Mouse (Mus musculus) testis, adult 2 months (tissue): ENCODE data around the gene Cdk5r1. TPM values are rescaled to one million over a fixed set of nuclear protein-coding genes. Genes with fewer than 3 reads are reported as not detected.
A peak's percentile ranks its signal among the peaks of the same experiment; 100 is the strongest.
"Not testable (repeated sequence)": the region's sequence is repeated elsewhere in the genome, so short reads cannot be mapped to it uniquely, and the experiment has no call there.

Experiments used
- H3K27ac ChIP-seq: fragments of 200-500 bp; 2 replicates; pipeline ENCODE4 v1.5.1; 2012; ENCODE audit warnings: low read depth, low read length; ENCODE audit not compliant: control insufficient read depth, insufficient read depth
- H3K27me3 ChIP-seq: fragments of 200-500 bp; 2 replicates; pipeline ENCODE4 v1.6.1; 2012; ENCODE audit warnings: mild to moderate bottlenecking, low read length, moderate library complexity; ENCODE audit not compliant: control insufficient read depth, insufficient read depth
- H3K36me3 ChIP-seq: fragments of 200-500 bp; 2 replicates; pipeline ENCODE4 v1.6.1; 2012; ENCODE audit warnings: mild to moderate bottlenecking, low read length; ENCODE audit not compliant: control insufficient read depth, insufficient read depth
- H3K4me1 ChIP-seq: fragments of 200-500 bp; 2 replicates; pipeline ENCODE4 v1.6.1; 2012; ENCODE audit warnings: low read length; ENCODE audit not compliant: control insufficient read depth, insufficient read depth
- H3K4me3 ChIP-seq: fragments of 200-500 bp; 2 replicates; pipeline ENCODE4 v1.5.1; 2012; ENCODE audit warnings: low read depth, mild to moderate bottlenecking, low read length, moderate library complexity, mixed read lengths; ENCODE audit not compliant: control insufficient read depth
- CTCF ChIP-seq: fragments of 200-500 bp; IDR thresholded peaks from 2 replicates; pipeline ENCODE4 v1.5.1; 2012; ENCODE audit warnings: low read depth, mild to moderate bottlenecking, inconsistent platforms, low read length, moderate library complexity; ENCODE audit not compliant: control insufficient read depth, insufficient read depth, insufficient replicate concordance
- POLR2A ChIP-seq: fragments of 200-500 bp; IDR thresholded peaks from 2 replicates; pipeline ENCODE4 v1.6.1; 2012; ENCODE audit warnings: low read depth, mild to moderate bottlenecking, inconsistent platforms, low read length, moderate library complexity; ENCODE audit not compliant: control insufficient read depth
- polyA plus RNA-seq: library from polyadenylated mRNA; depleted of rRNA; stranded (reverse); fragments of >200 nt; gene quantifications from 2 replicates; pipeline ENCODE4 v1.2.3, GENCODE M21; 2012

Cdk5r1 gene
- polyA plus RNA-seq, 1 experiment = 1.1 TPM

- no peaks in the 10 kb centered on the region for H3K4me1 ChIP-seq
Observed at GRCm38 (mm10) chr11:80449859-80450258, 27.0 kb upstream of the Cdk5r1 start.

GRCm38 (mm10) chr11:80452242-80452641 lies 24.6 kb upstream of the Cdk5r1 start:
- Histone ChIP-seq H3K4me3 (no peak overlapping the region), H3K4me1 (no peaks in the 10 kb centered on the region), H3K27ac (no peak overlapping the region), H3K27me3 (no peaks in the 10 kb centered on the region), H3K36me3 (no peaks in the 10 kb centered on the region)
- TF ChIP-seq POLR2A = no peak
- TF ChIP-seq CTCF = no peak

More at GRCm38 (mm10) chr11:80449859-80450258, 27.0 kb upstream of the Cdk5r1 start:
- no peak overlapping the region for H3K4me3 ChIP-seq
- no peaks in the 10 kb centered on the region for H3K27me3 ChIP-seq
- H3K36me3 ChIP-seq = no peaks in the 10 kb centered on the region
- H3K27ac ChIP-seq = no peak overlapping the region
- TF ChIP-seq POLR2A (no peak), CTCF (no peak)

GRCm38 (mm10) chr11:80453198-80453597 lies 23.6 kb upstream of the Cdk5r1 start:
- H3K36me3 ChIP-seq = no peaks in the 10 kb centered on the region
- H3K4me3 ChIP-seq = no peak overlapping the region
- H3K27ac ChIP-seq = no peak overlapping the region

GRCm38 (mm10) chr11:80463605-80464130 lies 13.2 kb upstream of the Cdk5r1 start:
- not testable (repeated sequence) for H3K27ac ChIP-seq, H3K27me3 ChIP-seq, H3K4me3 ChIP-seq, H3K36me3 ChIP-seq, H3K4me1 ChIP-seq

More at GRCm38 (mm10) chr11:80453198-80453597, 23.6 kb upstream of the Cdk5r1 start:
- no peaks in the 10 kb centered on the region for H3K27me3 ChIP-seq
- TF ChIP-seq POLR2A = no peak
- H3K4me1 ChIP-seq = no peaks in the 10 kb centered on the region

GRCm38 (mm10) chr11:80471836-80472605 lies 4.8 kb upstream of the Cdk5r1 start:
- Histone ChIP-seq H3K36me3 (peaks cover 5% of the 10 kb centered on the region), H3K4me3 (no peak overlapping the region)
- TF ChIP-seq CTCF (no peak), POLR2A (no peak)

GRCm38 (mm10) chr11:80474175-80474691 lies 2.6 kb upstream of the Cdk5r1 start:
- H3K4me1 ChIP-seq = peaks cover 13% of the 10 kb centered on the region
- no peaks in the 10 kb centered on the region for H3K27me3 ChIP-seq
- peaks cover 3% of the 10 kb centered on the region for H3K36me3 ChIP-seq
- no peak overlapping the region for H3K27ac ChIP-seq
- no peak for TF ChIP-seq POLR2A
- no peak for TF ChIP-seq CTCF
- no peak overlapping the region for H3K4me3 ChIP-seq

More at GRCm38 (mm10) chr11:80471836-80472605, 4.8 kb upstream of the Cdk5r1 start:
- H3K27ac ChIP-seq = no peak overlapping the region
- no peaks in the 10 kb centered on the region for H3K27me3 ChIP-seq
- H3K4me1 ChIP-seq = peaks cover 2% of the 10 kb centered on the region

- H3K36me3 ChIP-seq = peaks cover 2% of the 10 kb centered on the region; the same call in 1 of the 2 replicates
- peak overlapping the region; percentile 61 for H3K4me3 ChIP-seq
- no peak overlapping the region for H3K27ac ChIP-seq
- H3K27me3 ChIP-seq = no peaks in the 10 kb centered on the region
- peaks cover 13% of the 10 kb centered on the region for H3K4me1 ChIP-seq
- TF ChIP-seq POLR2A = no peak
- TF ChIP-seq CTCF = no peak
Observed at GRCm38 (mm10) chr11:80474846-80475245, 2.0 kb upstream of the Cdk5r1 start.
